Mouse (Mus musculus) liver, embryonic 16.5 days (tissue): ENCODE measurements around the gene Uqcc1. TPM values are rescaled to one million over a fixed set of nuclear protein-coding genes. Genes with fewer than 3 reads are reported as not detected.

Experiments used
- ATAC-seq: fragments of 200-750 bp; cut with Nextera tagmentation; 2 replicates; pipeline ENCODE4 v1.8.0; 2017; ENCODE audit warnings: low read depth, mild to moderate bottlenecking, moderate number of reproducible peaks, moderate library complexity
- H3K27ac ChIP-seq: fragments of 300-500 bp; sonication (generic); 2 replicates; pipeline ENCODE4 v1.5.1; 2014; ENCODE audit warnings: mild to moderate bottlenecking, low read length
- H3K27me3 ChIP-seq: fragments of 300-500 bp; sonication (generic); 2 replicates; pipeline ENCODE4 v1.6.1; 2014; ENCODE audit warnings: low read depth, low read length, mixed read lengths; ENCODE audit not compliant: control insufficient read depth, insufficient read depth
- H3K36me3 ChIP-seq: fragments of 300-500 bp; sonication (generic); 2 replicates; pipeline ENCODE4 v1.6.1; 2014; ENCODE audit warnings: mild to moderate bottlenecking; ENCODE audit not compliant: control insufficient read depth, insufficient read depth
- H3K4me1 ChIP-seq: fragments of 300-500 bp; sonication (generic); 2 replicates; pipeline ENCODE4 v1.6.1; 2014; ENCODE audit warnings: low read depth, low read length, mixed read lengths; ENCODE audit not compliant: control insufficient read depth
- H3K4me2 ChIP-seq: fragments of 300-500 bp; sonication (generic); 2 replicates; pipeline ENCODE4 v1.6.1; 2014; ENCODE audit warnings: low read depth, low read length, mixed read lengths
- H3K4me3 ChIP-seq: fragments of 300-500 bp; sonication (generic); 2 replicates; pipeline ENCODE4 v1.5.1; 2014; ENCODE audit warnings: low read depth, mild to moderate bottlenecking, low read length
- H3K9ac ChIP-seq: fragments of 300-500 bp; sonication (generic); 2 replicates; pipeline ENCODE4 v1.6.1; 2014; ENCODE audit warnings: low read depth, low read length
- H3K9me3 ChIP-seq: fragments of 300-500 bp; sonication (generic); replicated peaks from 2 replicates; pipeline ENCODE4 v1.6.1; 2016; ENCODE audit warnings: low read length; ENCODE audit not compliant: control insufficient read depth
- WGBS: fragments of 180-500 bp; shearing (Covaris S2); extraction: QIAGEN DNeasy Blood & Tissue Kit; methylation state at CpG from one replicate; pipeline ENCODE4 v1.1.7; 2014; ENCODE audit not compliant: insufficient replicate concordance; 5-methylcytosine and 5-hydroxymethylcytosine counted together
- polyA plus RNA-seq: library from polyadenylated mRNA; unstranded; fragments of >200 nt; fragmentation: Nextera tagmentation; extraction: Ambion mirVana; gene quantifications from 2 replicates; pipeline ENCODE4 v1.2.1, GENCODE M21; 2015

Gene Uqcc1
- polyA plus RNA-seq, 1 experiment from 2014 or later, result 26.5 TPM

DNA sequence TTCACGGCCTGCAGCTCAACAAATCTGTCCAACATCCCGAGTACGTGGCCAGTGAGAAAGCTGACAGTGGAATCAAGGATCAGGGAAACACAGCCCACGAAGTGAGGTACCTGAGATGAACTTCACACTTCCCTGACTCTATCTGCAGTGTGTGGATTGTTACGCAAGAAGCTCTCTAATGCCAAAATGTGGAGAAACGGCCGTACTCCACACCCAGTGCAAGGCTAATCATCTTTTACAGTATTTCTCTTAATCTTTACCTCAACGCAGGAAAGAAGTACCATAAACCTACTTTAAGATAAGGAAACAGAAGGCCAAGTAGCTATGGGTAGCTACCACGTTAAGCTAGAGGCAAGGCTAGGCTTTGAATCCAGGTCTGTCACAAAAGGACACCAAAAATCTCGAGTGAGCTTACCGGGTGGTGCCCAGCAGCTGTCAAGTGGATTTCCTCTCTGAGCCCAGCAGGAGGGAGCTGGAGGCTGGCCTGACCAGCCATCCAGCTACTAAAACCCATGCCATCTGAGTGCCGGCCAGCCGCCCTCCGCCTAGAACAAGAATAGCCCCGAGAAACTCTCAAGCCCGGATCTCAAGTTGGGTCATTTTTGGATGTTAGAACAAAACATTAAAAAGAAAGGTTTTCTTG is 27.0 kb downstream of the Uqcc1 start:
- Histone ChIP-seq H3K36me3 (no peaks in the 10 kb centered on the region), H3K9me3 (no peaks in the 10 kb centered on the region), H3K9ac (no peak overlapping the region), H3K27ac (no peak overlapping the region), H3K4me1 (peaks cover 6% of the 10 kb centered on the region), H3K4me3 (no peak overlapping the region), H3K4me2 (no peak overlapping the region), H3K27me3 (no peaks in the 10 kb centered on the region)
- no peak for ATAC-seq
- 57% methylated on average over 16 of the region's 16 CpGs for WGBS

- H3K4me2 ChIP-seq, result peak overlapping the region; percentile 33; the same call in 1 of the 2 replicates
These were observed 34.9 kb downstream of the Uqcc1 start for GRCm38 (mm10) chr2:155895046-155895735.

GRCm38 (mm10) chr2:155894307-155895045 is 35.6 kb downstream of the Uqcc1 start:
- peak overlapping the region; percentile 33 for H3K4me2 ChIP-seq
- H3K36me3 ChIP-seq, result no peaks in the 10 kb centered on the region
- H3K27me3 ChIP-seq, result no peaks in the 10 kb centered on the region
- H3K27ac ChIP-seq, result peak overlapping the region; percentile 28
- 0 out of 2 replicates have a peak, but pooled peaks have one; percentile 7 for ATAC-seq
- H3K4me3 ChIP-seq, result no peak overlapping the region
- H3K4me1 ChIP-seq, result no peaks in the 10 kb centered on the region
- H3K9ac ChIP-seq, result no peak overlapping the region
- no peaks in the 10 kb centered on the region for H3K9me3 ChIP-seq
- WGBS, result 73% methylated on average over 13 of the region's 13 CpGs

More at GRCm38 (mm10) chr2:155895046-155895735, 34.9 kb downstream of the Uqcc1 start:
- Histone ChIP-seq H3K27ac (peak overlapping the region; percentile 28), H3K9ac (no peak overlapping the region), H3K9me3 (no peaks in the 10 kb centered on the region), H3K4me3 (no peak overlapping the region), H3K27me3 (no peaks in the 10 kb centered on the region), H3K36me3 (no peaks in the 10 kb centered on the region), H3K4me1 (no peaks in the 10 kb centered on the region)
- 76% methylated on average over 16 of the region's 16 CpGs for WGBS
- peak; percentile 78 for ATAC-seq

- Histone ChIP-seq H3K36me3 (no peaks in the 10 kb centered on the region; the same call in 1 of the 2 replicates), H3K4me2 (no peak overlapping the region), H3K27me3 (no peaks in the 10 kb centered on the region), H3K4me1 (no peaks in the 10 kb centered on the region), H3K9ac (no peak overlapping the region), H3K9me3 (no peaks in the 10 kb centered on the region), H3K4me3 (no peak overlapping the region), H3K27ac (no peak overlapping the region)
- 85% methylated on average over 12 of the region's 12 CpGs for WGBS
- no peak for ATAC-seq
These were observed 43.3 kb downstream of the Uqcc1 start for GRCm38 (mm10) chr2:155886776-155887175.

GRCm38 (mm10) chr2:155885271-155885697 is 44.8 kb downstream of the Uqcc1 start:
- ATAC-seq, result no peak
- Histone ChIP-seq H3K27ac (no peak overlapping the region), H3K4me2 (no peak overlapping the region), H3K4me3 (no peak overlapping the region), H3K9me3 (no peaks in the 10 kb centered on the region), H3K9ac (no peak overlapping the region), H3K36me3 (no peaks in the 10 kb centered on the region; the same call in 1 of the 2 replicates), H3K4me1 (no peaks in the 10 kb centered on the region), H3K27me3 (no peaks in the 10 kb centered on the region)
- WGBS, result 78% methylated on average over 10 of the region's 10 CpGs

DNA sequence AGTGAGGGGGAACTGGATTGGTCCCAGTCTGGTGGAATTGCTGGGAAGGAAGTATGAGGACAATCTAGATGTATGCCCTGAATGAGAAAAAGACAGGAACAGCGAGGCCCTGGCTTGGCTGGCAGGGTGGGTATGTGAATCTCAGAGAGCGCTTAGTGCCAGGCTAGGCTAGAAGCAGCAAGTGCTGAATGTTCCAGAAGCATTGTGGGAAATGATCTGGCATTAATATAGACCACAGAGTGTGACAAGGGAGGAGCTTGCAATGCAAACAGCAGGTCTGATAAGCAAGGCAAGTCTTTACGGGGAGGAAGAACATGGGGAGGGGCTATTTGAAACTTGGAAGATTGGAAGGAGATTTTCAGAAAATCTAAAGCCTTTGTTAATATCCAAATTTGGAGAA is 48.0 kb downstream of the Uqcc1 start:
- Histone ChIP-seq H3K36me3 (no peaks in the 10 kb centered on the region; the same call in 1 of the 2 replicates), H3K9me3 (no peaks in the 10 kb centered on the region), H3K4me1 (no peaks in the 10 kb centered on the region), H3K9ac (no peak overlapping the region), H3K27me3 (no peaks in the 10 kb centered on the region), H3K4me3 (no peak overlapping the region), H3K27ac (no peak overlapping the region), H3K4me2 (no peak overlapping the region)
- 45% methylated on average over 3 of the region's 3 CpGs for WGBS
- ATAC-seq, result no peak

GRCm38 (mm10) chr2:155878964-155879876 is 50.9 kb downstream of the Uqcc1 start:
- WGBS, result 70% methylated on average over 21 of the region's 21 CpGs
- Histone ChIP-seq H3K36me3 (peaks cover 2% of the 10 kb centered on the region), H3K27me3 (no peaks in the 10 kb centered on the region), H3K9me3 (no peaks in the 10 kb centered on the region), H3K27ac (no peak overlapping the region), H3K4me3 (no peak overlapping the region), H3K9ac (no peak overlapping the region), H3K4me1 (no peaks in the 10 kb centered on the region), H3K4me2 (no peak overlapping the region)
- ATAC-seq, result 0 out of 2 replicates have a peak, but pooled peaks have one; percentile 30

GRCm38 (mm10) chr2:155873636-155874035 is 56.5 kb downstream of the Uqcc1 start:
- Histone ChIP-seq H3K4me2 (no peak overlapping the region), H3K9me3 (no peaks in the 10 kb centered on the region), H3K4me1 (no peaks in the 10 kb centered on the region), H3K27me3 (no peaks in the 10 kb centered on the region), H3K9ac (no peak overlapping the region), H3K4me3 (no peak overlapping the region), H3K36me3 (peaks cover 4% of the 10 kb centered on the region), H3K27ac (no peak overlapping the region)
- 68% methylated on average over 6 of the region's 6 CpGs for WGBS
- ATAC-seq, result no peak
